ENCODE assay signal across 7 mouse cellular contexts in genomic region chr8:54780134-54780942, GRCm38 (mm10).
DNase-seq lines count a peak whose midpoint lies in the region; ATAC-seq and TF ChIP-seq lines count a peak whose summit lies in the region.

No protein-coding gene starts in this region.

- H3K36me3 ChIP-seq in heart, adult 2 months (ENCODE audit: control insufficient read depth, insufficient read depth, low read length): no peaks in the 10 kb centered on the region
- no peaks in the 10 kb centered on the region for H3K36me3 ChIP-seq in midbrain, embryonic 12.5 days

- DNase-seq in brain, embryonic 18.5 days (ENCODE audit: low read depth, low spot score): peak; percentile 54
- DNase-seq in heart, adult 2 months: peak; percentile 30 to 36
- DNase-seq in kidney, adult 11 months: peak; percentile 88
- peak; percentile 31 to 33 for DNase-seq in left cerebral cortex, postnatal 36 days (ENCODE audit: low spot score in 2 of 2)
- peak; percentile 11 for DNase-seq in testis, postnatal 14 days (ENCODE audit: low spot score)

- no peaks in the 10 kb centered on the region for H3K4me1 ChIP-seq in cortical plate, adult 2 months (ENCODE audit: control insufficient read depth, insufficient read depth, low read length)
- no peaks in the 10 kb centered on the region for H3K4me1 ChIP-seq in heart, adult 2 months (ENCODE audit: control insufficient read depth, insufficient read depth, low read length)
- H3K4me1 ChIP-seq in midbrain, embryonic 12.5 days: peaks cover 10% of the 10 kb centered on the region; the same call in 1 of the 2 replicates

- peak overlapping the region; percentile 54 for H3K4me3 ChIP-seq in cortical plate, adult 2 months (ENCODE audit: insufficient read depth, low read length)
- peak overlapping the region; percentile 31; the same call in 1 of the 2 replicates for H3K4me3 ChIP-seq in heart, adult 2 months
- H3K4me3 ChIP-seq in midbrain, embryonic 12.5 days: peak overlapping the region; percentile 47

- no peak overlapping the region for H3K9ac ChIP-seq in heart, adult 2 months (ENCODE audit: low read depth, low read length)
- peak overlapping the region; percentile 50 for H3K9ac ChIP-seq in midbrain, embryonic 12.5 days (replicated peaks)

- no peak for TF ChIP-seq CTCF in cortical plate, adult 2 months (IDR thresholded peaks at IDR 0.05; ENCODE audit: extremely low read depth, insufficient read depth, low read length)
- TF ChIP-seq CTCF in heart, adult 2 months (IDR thresholded peaks at IDR 0.05): no peak

- no peak for TF ChIP-seq EP300 in heart, adult 2 months (IDR thresholded peaks at IDR 0.05; ENCODE audit: insufficient read depth, low read depth, low read length)

- no peaks in the 10 kb centered on the region for H3K79me2 ChIP-seq in heart, adult 2 months (replicated peaks; ENCODE audit: control insufficient read depth, insufficient read depth, low read length)

- intact Hi-C loops in heart, adult 2 months (cut with DNase I): no loop called here
- intact Hi-C loops in left cerebral cortex, postnatal 36 days (cut with DNase I): no loop called here

- no peak for TF ChIP-seq POLR2A in cortical plate, adult 2 months (IDR thresholded peaks at IDR 0.05; ENCODE audit: extremely low read depth, insufficient read depth, low read length)
- no peak for TF ChIP-seq POLR2A in heart, adult 2 months (IDR thresholded peaks at IDR 0.05; ENCODE audit: insufficient read depth, low read depth, low read length)

- peak; percentile 89 for ATAC-seq in midbrain, embryonic 12.5 days (ENCODE audit: low FRiP score, low read depth)

- peak overlapping the region; percentile 69 for H3K4me2 ChIP-seq in midbrain, embryonic 12.5 days (replicated peaks)

- peak overlapping the region; percentile 2; the same call in 1 of the 2 replicates for H3K27ac ChIP-seq in cortical plate, adult 2 months (ENCODE audit: insufficient read depth, low read length)
- H3K27ac ChIP-seq in heart, adult 2 months: no peak overlapping the region
- H3K27ac ChIP-seq in midbrain, embryonic 12.5 days (replicated peaks): peak overlapping the region; percentile 55

- no peaks in the 10 kb centered on the region for H3K9me3 ChIP-seq in midbrain, embryonic 12.5 days

- no peaks in the 10 kb centered on the region for H3K27me3 ChIP-seq in heart, adult 2 months (ENCODE audit: control insufficient read depth, insufficient read depth, low read length)
- H3K27me3 ChIP-seq in midbrain, embryonic 12.5 days: no peaks in the 10 kb centered on the region

- 13% methylated on average over 16 of the region's 16 CpGs for WGBS in heart, adult 2 months
- WGBS in midbrain, embryonic 12.5 days: 6% methylated on average over 16 of the region's 16 CpGs

Comparison
In these comparisons a context has a peak if more than half of its experiments do, and no peak if none do; other contexts are left out.
1. DNase-seq: peak in every context shown above with its lines; median percentile 88 in kidney, adult 11 months; 54 in brain, embryonic 18.5 days; 33 in heart, adult 2 months; 32 in left cerebral cortex, postnatal 36 days; 11 in testis, postnatal 14 days.